Mouse (Mus musculus) hindbrain, embryonic 12.5 days (tissue): ENCODE measurements around the gene Mzf1. TPM values are rescaled to one million over a fixed set of nuclear protein-coding genes. Genes with fewer than 3 reads are reported as not detected.

Experiments
- ATAC-seq: fragments of 200-750 bp; cut with Nextera tagmentation; 2 replicates; pipeline ENCODE4 v1.8.0; 2017; ENCODE audit warnings: moderate TSS enrichment; ENCODE audit not compliant: low FRiP score
- H3K27ac ChIP-seq: fragments of 300-500 bp; sonication (generic); 2 replicates; pipeline ENCODE4 v1.5.1; 2016; ENCODE audit warnings: mild to moderate bottlenecking
- H3K27me3 ChIP-seq: fragments of 300-500 bp; sonication (generic); 2 replicates; pipeline ENCODE4 v1.6.1; 2016; ENCODE audit warnings: mild to moderate bottlenecking
- H3K36me3 ChIP-seq: fragments of 300-500 bp; sonication (generic); 2 replicates; pipeline ENCODE4 v1.6.1; 2016; ENCODE audit warnings: mild to moderate bottlenecking
- H3K4me1 ChIP-seq: fragments of 300-500 bp; sonication (generic); 2 replicates; pipeline ENCODE4 v1.6.1; 2016
- H3K4me2 ChIP-seq: fragments of 300-500 bp; sonication (generic); replicated peaks from 2 replicates; pipeline ENCODE4 v1.6.1; 2016; ENCODE audit warnings: mild to moderate bottlenecking
- H3K4me3 ChIP-seq: fragments of 300-500 bp; sonication (generic); 2 replicates; pipeline ENCODE4 v1.5.1; 2016; ENCODE audit warnings: mild to moderate bottlenecking
- H3K9ac ChIP-seq: fragments of 300-500 bp; sonication (generic); 2 replicates; pipeline ENCODE4 v1.6.1; 2016; ENCODE audit warnings: mild to moderate bottlenecking, moderate library complexity
- H3K9me3 ChIP-seq: fragments of 300-500 bp; sonication (generic); replicated peaks from 2 replicates; pipeline ENCODE4 v1.6.1; 2016; ENCODE audit warnings: mild to moderate bottlenecking
- WGBS: fragments of 180-500 bp; shearing (Covaris S2); methylation state at CpG from one replicate; pipeline ENCODE4 v1.1.7; 2016; 5-methylcytosine and 5-hydroxymethylcytosine counted together
- polyA plus RNA-seq: library from polyadenylated mRNA; unstranded; fragments of >200 nt; fragmentation: Nextera tagmentation; extraction: Ambion mirVana; gene quantifications from 2 replicates; pipeline ENCODE4 v1.2.1, GENCODE M21; 2016

Mzf1 gene
- polyA plus RNA-seq, 1 experiment from 2014 or later: 5.7 TPM

- ATAC-seq: no peak
- H3K27me3 ChIP-seq: no peaks in the 10 kb centered on the region
- peak overlapping the region; percentile 55 for H3K4me3 ChIP-seq
- H3K4me2 ChIP-seq: peak overlapping the region; percentile 92
- H3K36me3 ChIP-seq: peaks cover 64% of the 10 kb centered on the region
- no peaks in the 10 kb centered on the region for H3K9me3 ChIP-seq
- H3K9ac ChIP-seq: peak overlapping the region; percentile 77
- peak overlapping the region; percentile 92 for H3K27ac ChIP-seq
- H3K4me1 ChIP-seq: peaks cover 33% of the 10 kb centered on the region
- 54% methylated on average over 13 of the region's 13 CpGs for WGBS
These were observed 21.0 kb downstream of the Mzf1 start for GRCm38 (mm10) chr7:13033451-13034147.

GRCm38 (mm10) chr7:13032541-13032940 lies 22.0 kb downstream of the Mzf1 start:
- peaks cover 74% of the 10 kb centered on the region for H3K36me3 ChIP-seq
- peaks cover 32% of the 10 kb centered on the region for H3K4me1 ChIP-seq
- H3K9ac ChIP-seq: no peak overlapping the region
- no peak for ATAC-seq
- no peaks in the 10 kb centered on the region for H3K27me3 ChIP-seq
- no peaks in the 10 kb centered on the region for H3K9me3 ChIP-seq
- no peak overlapping the region for H3K4me3 ChIP-seq
- no peak overlapping the region for H3K27ac ChIP-seq
- 96% methylated on average over 7 of the region's 7 CpGs for WGBS
- H3K4me2 ChIP-seq: no peak overlapping the region

- Histone ChIP-seq H3K27ac (no peak overlapping the region), H3K4me1 (peaks cover 34% of the 10 kb centered on the region), H3K27me3 (no peaks in the 10 kb centered on the region), H3K4me3 (no peak overlapping the region), H3K9me3 (no peaks in the 10 kb centered on the region), H3K9ac (no peak overlapping the region), H3K4me2 (no peak overlapping the region), H3K36me3 (peaks cover 80% of the 10 kb centered on the region)
- no peak for ATAC-seq
- 91% methylated on average over 2 of the region's 2 CpGs for WGBS
These were observed 22.6 kb downstream of the Mzf1 start for GRCm38 (mm10) chr7:13031983-13032382.

GRCm38 (mm10) chr7:13031069-13031468 lies 23.5 kb downstream of the Mzf1 start:
- no peaks in the 10 kb centered on the region for H3K9me3 ChIP-seq
- no peaks in the 10 kb centered on the region for H3K27me3 ChIP-seq
- no peak overlapping the region for H3K27ac ChIP-seq
- H3K36me3 ChIP-seq: peaks cover 84% of the 10 kb centered on the region
- peaks cover 34% of the 10 kb centered on the region for H3K4me1 ChIP-seq
- WGBS: 73% methylated on average over 5 of the region's 5 CpGs
- ATAC-seq: no peak
- H3K4me2 ChIP-seq: no peak overlapping the region
- no peak overlapping the region for H3K4me3 ChIP-seq
- H3K9ac ChIP-seq: no peak overlapping the region

GRCm38 (mm10) chr7:13028986-13029385 lies 25.6 kb downstream of the Mzf1 start:
- Histone ChIP-seq H3K4me2 (no peak overlapping the region), H3K4me1 (peaks cover 34% of the 10 kb centered on the region), H3K9me3 (no peaks in the 10 kb centered on the region), H3K36me3 (peaks cover 79% of the 10 kb centered on the region), H3K4me3 (no peak overlapping the region), H3K9ac (no peak overlapping the region), H3K27me3 (no peaks in the 10 kb centered on the region), H3K27ac (no peak overlapping the region)
- WGBS: 95% methylated on average over 4 of the region's 4 CpGs
- ATAC-seq: no peak

- Histone ChIP-seq H3K4me2 (peak overlapping the region; percentile 91), H3K27ac (peak overlapping the region; percentile 100), H3K9me3 (no peaks in the 10 kb centered on the region), H3K4me1 (peaks cover 29% of the 10 kb centered on the region), H3K4me3 (peak overlapping the region; percentile 97), H3K27me3 (no peaks in the 10 kb centered on the region), H3K9ac (peak overlapping the region; percentile 98), H3K36me3 (peaks cover 51% of the 10 kb centered on the region)
- WGBS: 27% methylated on average over 4 of the region's 4 CpGs
- ATAC-seq: no peak
These were observed 29.0 kb downstream of the Mzf1 start for GRCm38 (mm10) chr7:13025511-13026112.

GRCm38 (mm10) chr7:13024805-13025204 lies 29.8 kb downstream of the Mzf1 start:
- H3K4me3 ChIP-seq: peak overlapping the region; percentile 97
- H3K27me3 ChIP-seq: no peaks in the 10 kb centered on the region
- H3K36me3 ChIP-seq: peaks cover 43% of the 10 kb centered on the region
- 0% methylated on average over 37 of the region's 44 CpGs for WGBS
- H3K4me1 ChIP-seq: peaks cover 29% of the 10 kb centered on the region
- peak overlapping the region; percentile 98 for H3K9ac ChIP-seq
- peak overlapping the region; percentile 91 for H3K4me2 ChIP-seq
- no peaks in the 10 kb centered on the region for H3K9me3 ChIP-seq
- ATAC-seq: peak; percentile 70
- peak overlapping the region; percentile 100 for H3K27ac ChIP-seq

GRCm38 (mm10) chr7:13023928-13024731 lies 30.4 kb downstream of the Mzf1 start:
- Histone ChIP-seq H3K27me3 (no peaks in the 10 kb centered on the region), H3K4me2 (peak overlapping the region; percentile 91), H3K9me3 (no peaks in the 10 kb centered on the region), H3K4me3 (peak overlapping the region; percentile 97), H3K27ac (peak overlapping the region; percentile 100), H3K9ac (peak overlapping the region; percentile 98), H3K4me1 (peaks cover 29% of the 10 kb centered on the region), H3K36me3 (peaks cover 36% of the 10 kb centered on the region)
- WGBS: under 1% methylated on average over 67 of the region's 95 CpGs
- peak; percentile 83 for ATAC-seq

- H3K4me3 ChIP-seq: peak overlapping the region; percentile 97
- 4% methylated on average over 31 of the region's 31 CpGs for WGBS
These were observed 31.6 kb downstream of the Mzf1 start for GRCm38 (mm10) chr7:13022773-13023535.

GRCm38 (mm10) chr7:13015217-13015616 lies 39.3 kb downstream of the Mzf1 start:
- Histone ChIP-seq H3K9me3 (no peaks in the 10 kb centered on the region), H3K36me3 (no peaks in the 10 kb centered on the region), H3K27me3 (peaks cover 4% of the 10 kb centered on the region; the same call in 1 of the 2 replicates), H3K27ac (no peak overlapping the region), H3K4me3 (no peak overlapping the region), H3K9ac (no peak overlapping the region), H3K4me1 (peaks cover 5% of the 10 kb centered on the region), H3K4me2 (no peak overlapping the region)
- 76% methylated on average over 1 of the region's 1 CpGs for WGBS
- ATAC-seq: no peak

More at GRCm38 (mm10) chr7:13022773-13023535, 31.6 kb downstream of the Mzf1 start:
- ATAC-seq: peak; percentile 59
- Histone ChIP-seq H3K27ac (peak overlapping the region; percentile 100), H3K36me3 (peaks cover 24% of the 10 kb centered on the region), H3K9me3 (no peaks in the 10 kb centered on the region), H3K9ac (peak overlapping the region; percentile 98), H3K27me3 (no peaks in the 10 kb centered on the region), H3K4me1 (peaks cover 29% of the 10 kb centered on the region), H3K4me2 (peak overlapping the region; percentile 91)

- Histone ChIP-seq H3K4me2 (no peak overlapping the region), H3K27ac (no peak overlapping the region), H3K27me3 (peaks cover 4% of the 10 kb centered on the region; the same call in 1 of the 2 replicates), H3K9ac (no peak overlapping the region), H3K9me3 (no peaks in the 10 kb centered on the region), H3K4me1 (peaks cover 6% of the 10 kb centered on the region), H3K4me3 (no peak overlapping the region), H3K36me3 (no peaks in the 10 kb centered on the region)
- ATAC-seq: no peak
- 27% methylated on average over 6 of the region's 6 CpGs for WGBS
These were observed 40.2 kb downstream of the Mzf1 start for GRCm38 (mm10) chr7:13014275-13014839.
